Mouse (Mus musculus) erythroblast, adult 5-6 weeks (primary cell): ENCODE results near the gene Speer4e. TPM values are rescaled to one million over a fixed set of nuclear protein-coding genes. Genes with fewer than 3 reads are reported as not detected.
"Not testable (repeated sequence)": the region's sequence is repeated elsewhere in the genome, so short reads cannot be mapped to it uniquely, and the experiment has no call there.

Experiments used
- ATAC-seq: replicated peaks from 2 replicates; pipeline ENCODE4 v1.8.0; 2016; ENCODE audit warnings: moderate number of reproducible peaks, mild to moderate bottlenecking, moderate TSS enrichment, inconsistent platforms; ENCODE audit not compliant: poor library complexity, low FRiP score, severe bottlenecking
- total RNA-seq, 2 experiments: library from RNA; stranded (forward) in 1 of 2; stranded (reverse) in 1 of 2; fragments of 150-400 nt in 1 of 2; fragments of 200-764, 138-1000 nt in 1 of 2; gene quantifications; 2 replicates each; pipeline versions ENCODE4 v1.2.3 to v1.2.4; 2015 to 2017; ENCODE audit warnings: low replicate concordance in 2 of 2

The Speer4e gene
- not detected in 2 replicates for total RNA-seq (2015; ENCODE audit: low replicate concordance)
- not detected in 2 replicates for total RNA-seq (2017; ENCODE audit: low replicate concordance)

DNA sequence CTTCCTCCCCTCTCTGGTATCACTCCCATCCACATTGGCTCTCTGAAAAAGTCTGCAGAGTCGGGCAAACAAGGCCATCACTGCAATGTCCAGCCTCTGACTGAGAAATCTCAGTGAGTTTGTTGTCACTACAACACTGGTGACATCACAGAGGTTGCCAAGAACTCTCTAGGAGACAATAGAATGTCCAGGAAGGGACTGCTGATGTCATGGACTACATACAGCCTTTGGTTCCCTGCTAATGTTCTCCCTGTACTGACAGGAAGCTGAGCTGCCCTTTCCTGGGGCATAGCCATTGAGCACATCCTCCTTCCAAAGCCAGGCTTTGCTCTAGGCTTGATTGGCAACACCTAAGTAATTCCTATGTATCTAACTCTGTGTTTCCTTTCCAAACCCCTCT is at the start of gene Speer4e:
Gene Speer4e, minus strand, starts transcription at position 101 of the 400 bp plus-strand sequence.
- not testable (repeated sequence) for ATAC-seq

DNA sequence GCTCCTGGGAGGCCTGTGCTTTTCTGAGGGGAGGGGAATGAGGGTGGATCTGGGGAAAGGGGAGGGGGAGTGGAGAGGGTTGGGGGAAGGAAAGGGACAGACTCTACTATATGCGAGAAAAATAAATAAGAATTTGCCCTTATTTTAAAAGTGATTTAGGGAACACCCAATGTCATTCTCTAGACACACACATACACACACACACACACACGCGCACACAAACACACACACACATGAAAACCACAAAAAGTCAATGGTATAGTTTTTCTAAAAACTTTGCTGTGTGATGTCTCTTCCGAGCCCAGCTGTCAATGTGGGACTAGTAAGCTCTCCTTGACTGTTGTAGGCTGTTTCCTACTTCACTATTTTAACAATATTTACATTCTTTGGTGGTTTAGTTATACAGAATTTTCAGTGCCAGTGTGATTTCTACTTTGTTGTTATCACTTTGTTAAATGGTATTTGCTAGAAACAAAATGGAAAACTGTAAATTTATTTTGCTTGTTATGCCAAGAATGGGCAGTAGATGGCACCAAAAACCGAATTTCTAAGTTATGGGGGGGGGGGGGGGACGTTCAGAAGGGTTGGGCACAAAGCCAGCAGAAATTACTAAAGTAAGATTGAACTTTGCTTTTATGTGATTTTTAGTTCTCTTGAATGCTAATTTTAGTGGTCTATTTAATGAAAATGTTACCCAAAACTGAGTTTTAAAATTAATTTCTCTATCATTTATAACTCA is 48.6 kb upstream of the Speer4e start:
- ATAC-seq = not testable (repeated sequence)

DNA sequence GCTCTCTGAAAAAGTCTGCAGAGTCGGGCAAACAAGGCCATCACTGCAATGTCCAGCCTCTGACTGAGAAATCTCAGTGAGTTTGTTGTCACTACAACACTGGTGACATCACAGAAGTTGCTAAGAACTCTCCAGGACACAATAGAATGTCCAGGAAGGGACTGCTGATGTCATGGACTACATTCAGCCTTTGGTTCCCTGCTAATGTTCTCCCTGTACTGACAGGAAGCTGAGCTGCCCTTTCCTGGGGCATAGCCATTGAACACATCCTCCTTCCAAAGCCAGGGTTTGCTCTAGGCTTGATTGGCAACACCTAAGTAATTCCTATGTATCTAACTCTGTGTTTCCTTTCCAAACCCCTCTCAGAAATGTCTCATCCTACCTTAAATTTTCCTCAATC is 40.6 kb upstream of the Speer4e start, which contains the start of gene Gm10354:
Gene Gm10354, minus strand, starts transcription at position 101 of the 400 bp plus-strand sequence.
- ATAC-seq = not testable (repeated sequence)

DNA sequence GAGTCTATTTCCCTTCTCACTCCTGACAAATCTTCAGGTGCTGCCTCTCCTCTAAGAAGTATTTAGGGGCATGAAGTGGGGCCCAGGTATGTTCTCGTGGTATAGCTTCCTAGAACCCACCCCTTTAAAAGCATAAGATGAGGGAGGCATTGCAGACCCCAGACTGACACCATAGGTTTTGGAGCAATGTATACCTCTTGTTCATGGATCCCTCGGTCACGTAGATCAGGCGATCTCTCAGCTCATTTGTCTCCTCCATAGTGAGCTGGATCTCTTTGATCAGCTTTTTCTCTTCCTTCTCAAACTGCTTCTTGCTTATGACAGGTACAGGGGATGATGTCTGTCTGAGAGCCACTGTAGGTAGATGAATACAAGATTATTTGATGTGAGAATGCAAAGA is 39.1 kb upstream of the Speer4e start:
- not testable (repeated sequence) for ATAC-seq

DNA sequence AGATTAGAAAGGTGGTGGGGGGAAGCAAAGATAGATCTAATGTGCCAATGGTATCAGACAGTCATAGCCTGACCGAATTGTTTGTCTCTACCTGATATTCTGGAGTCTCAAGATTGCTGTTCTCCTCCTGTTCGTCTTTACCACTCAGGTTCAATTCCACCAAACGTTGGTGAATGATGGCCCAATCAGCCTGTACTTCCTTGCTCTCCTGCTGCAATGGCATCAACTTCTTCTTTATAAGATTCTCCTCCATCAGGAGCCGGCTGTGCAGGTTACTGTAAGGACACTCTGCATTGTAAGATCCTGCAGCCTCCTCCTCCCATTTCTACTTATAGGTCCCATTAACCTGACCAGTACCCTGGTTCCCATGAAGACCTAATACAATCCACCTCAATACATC is 37.1 kb upstream of the Speer4e start:
- ATAC-seq = not testable (repeated sequence)

DNA sequence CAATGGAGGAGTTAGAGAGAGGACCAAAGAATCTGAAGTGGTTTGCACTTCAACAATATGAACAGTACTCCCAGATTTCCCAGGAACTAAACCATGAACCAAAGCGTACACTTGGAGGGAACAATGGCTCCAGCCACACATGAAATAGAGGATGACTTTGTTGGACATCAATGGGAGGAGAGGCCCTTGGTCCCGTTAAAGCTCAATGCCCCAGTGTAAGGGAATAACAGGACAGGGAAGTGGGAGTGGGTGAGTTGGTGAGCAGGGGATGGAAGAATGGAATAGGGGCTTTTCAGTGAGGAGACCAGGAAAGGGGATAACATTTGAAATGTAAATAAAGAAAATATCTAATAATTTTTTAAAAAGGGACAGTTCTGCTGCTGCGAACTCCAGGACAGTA is 34.6 kb upstream of the Speer4e start:
- ATAC-seq = not testable (repeated sequence)

DNA sequence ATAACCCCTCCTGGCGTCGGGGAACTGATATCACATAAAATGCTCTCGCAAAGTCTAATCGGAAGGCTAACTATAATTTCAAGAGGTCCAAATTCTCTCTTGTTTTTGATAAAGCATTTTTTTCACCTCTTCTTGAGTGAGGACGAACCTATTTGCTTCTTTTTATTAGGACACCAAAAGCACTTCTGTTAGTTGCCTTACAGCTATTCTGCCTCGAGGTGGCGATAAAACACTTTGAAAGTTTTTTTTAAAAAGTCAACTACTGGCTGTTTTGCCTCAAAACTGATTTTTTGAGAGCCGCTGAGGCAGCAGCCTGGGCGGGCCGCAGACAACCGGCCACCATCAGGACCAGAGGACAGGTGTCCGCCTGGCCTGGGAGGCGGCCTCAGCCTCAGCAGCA is 25.6 kb upstream of the Speer4e start:
- not testable (repeated sequence) for ATAC-seq

DNA sequence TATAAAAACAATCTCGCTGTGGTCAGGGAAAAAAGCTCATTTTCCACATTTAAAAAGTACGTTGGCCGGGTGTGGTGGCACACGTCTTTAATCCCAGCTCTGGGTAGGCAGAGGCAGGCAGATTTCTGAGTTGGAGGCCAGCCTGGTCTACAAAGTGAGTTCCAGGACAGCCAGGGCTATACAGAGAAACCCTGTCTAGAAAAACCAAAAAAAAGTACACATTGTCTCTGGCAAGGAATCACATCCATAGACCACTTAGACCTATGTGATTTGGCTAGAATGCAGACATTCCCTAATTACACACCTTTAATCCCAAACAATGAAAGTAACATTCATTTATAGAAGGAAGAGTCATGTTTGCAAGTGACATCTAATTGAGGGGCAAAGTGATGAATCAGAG is 23.3 kb upstream of the Speer4e start:
- not testable (repeated sequence) for ATAC-seq

DNA sequence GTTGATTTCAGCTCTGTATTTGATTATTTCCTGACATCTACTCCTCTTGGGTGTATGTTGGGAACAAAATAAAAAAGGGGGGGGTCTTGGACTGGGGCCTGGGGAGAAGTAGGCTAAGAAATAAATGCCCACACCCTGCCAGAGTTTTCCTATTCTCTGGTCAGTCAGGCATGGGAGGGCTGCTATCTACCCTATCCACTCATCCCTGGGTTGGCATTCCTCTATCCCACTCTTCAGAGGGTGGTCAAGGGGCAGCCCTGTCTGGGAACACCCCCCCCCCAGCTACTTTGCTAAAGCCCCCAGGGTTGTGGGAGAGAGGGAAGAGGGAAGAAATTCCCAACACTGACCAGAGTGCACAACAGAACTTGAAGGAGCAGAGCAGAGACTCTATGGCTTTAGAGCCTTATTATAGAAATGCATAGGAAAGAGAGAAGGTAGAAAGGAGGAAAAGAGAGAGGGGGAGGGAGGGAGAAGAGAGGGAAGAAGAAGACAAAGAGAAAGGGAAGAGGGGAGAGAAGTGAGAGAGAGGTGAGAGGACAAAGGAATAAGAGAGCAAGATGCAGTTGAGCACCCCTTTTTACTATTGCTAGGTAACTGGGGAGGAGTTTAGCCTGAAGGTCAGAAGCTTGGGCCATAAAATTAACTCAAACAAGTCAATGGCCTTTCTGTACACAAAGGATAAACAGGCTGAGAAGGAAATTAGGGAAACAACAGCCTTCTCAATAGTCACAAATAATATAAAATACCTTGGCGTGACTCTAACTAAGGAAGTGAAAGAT is 17.9 kb upstream of the Speer4e start:
- ATAC-seq = not testable (repeated sequence)

DNA sequence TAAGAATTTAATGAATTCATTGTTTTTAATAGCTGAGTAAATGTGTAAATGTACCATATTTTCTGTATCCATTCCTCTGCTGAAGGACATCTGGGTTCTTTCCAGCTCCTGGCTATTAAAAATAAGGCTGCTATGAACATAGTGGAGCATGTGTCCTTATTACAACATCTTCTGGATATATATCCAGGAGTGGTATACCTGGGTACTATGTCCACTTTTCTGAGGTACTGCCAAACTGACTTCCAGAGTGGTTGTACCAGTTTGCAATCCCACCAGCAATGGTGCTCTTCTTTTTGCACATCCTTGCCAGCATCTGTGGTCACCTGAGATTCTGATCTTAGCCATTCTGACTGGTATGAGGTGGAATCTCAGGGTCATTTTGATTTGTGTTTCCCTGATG is 15.4 kb upstream of the Speer4e start:
- ATAC-seq = not testable (repeated sequence)

DNA sequence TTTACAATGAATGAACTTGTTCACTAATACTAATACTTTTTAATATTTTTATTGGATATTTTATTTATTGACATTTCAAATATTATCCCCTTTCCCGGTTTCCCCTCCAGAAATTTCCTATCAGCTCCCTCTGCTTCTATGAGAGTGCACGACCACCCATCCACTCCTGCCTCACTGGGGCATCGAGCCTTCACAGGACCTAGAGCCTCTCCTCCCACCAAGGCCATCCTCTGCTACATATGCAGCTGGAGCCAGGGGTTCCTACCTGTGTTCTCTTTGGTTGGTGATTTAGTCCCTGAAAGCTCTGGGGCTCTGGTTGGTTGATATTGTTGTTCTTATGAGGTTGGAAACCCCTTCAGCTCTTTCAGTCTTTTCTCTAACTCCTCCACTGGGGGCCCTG is 14.5 kb upstream of the Speer4e start:
- not testable (repeated sequence) for ATAC-seq

DNA sequence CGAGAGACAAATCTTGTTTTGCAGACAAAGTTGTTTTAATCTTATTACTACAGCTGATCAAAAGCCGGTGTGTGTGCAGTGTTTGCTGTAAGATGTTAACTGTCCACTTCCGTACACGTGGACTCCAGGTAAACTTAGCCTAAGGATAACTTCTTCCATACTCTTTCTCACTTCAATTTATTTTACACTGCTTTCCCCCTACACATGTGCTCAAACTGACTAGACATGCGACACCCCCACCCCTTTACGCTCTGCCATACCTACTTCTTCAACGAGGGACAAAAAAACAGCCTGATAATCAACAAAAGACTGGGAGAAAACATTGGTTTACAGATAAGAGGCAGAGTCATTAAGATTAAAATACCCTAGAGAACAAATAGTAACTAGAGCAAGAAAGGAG is 13.6 kb upstream of the Speer4e start:
- not testable (repeated sequence) for ATAC-seq

DNA sequence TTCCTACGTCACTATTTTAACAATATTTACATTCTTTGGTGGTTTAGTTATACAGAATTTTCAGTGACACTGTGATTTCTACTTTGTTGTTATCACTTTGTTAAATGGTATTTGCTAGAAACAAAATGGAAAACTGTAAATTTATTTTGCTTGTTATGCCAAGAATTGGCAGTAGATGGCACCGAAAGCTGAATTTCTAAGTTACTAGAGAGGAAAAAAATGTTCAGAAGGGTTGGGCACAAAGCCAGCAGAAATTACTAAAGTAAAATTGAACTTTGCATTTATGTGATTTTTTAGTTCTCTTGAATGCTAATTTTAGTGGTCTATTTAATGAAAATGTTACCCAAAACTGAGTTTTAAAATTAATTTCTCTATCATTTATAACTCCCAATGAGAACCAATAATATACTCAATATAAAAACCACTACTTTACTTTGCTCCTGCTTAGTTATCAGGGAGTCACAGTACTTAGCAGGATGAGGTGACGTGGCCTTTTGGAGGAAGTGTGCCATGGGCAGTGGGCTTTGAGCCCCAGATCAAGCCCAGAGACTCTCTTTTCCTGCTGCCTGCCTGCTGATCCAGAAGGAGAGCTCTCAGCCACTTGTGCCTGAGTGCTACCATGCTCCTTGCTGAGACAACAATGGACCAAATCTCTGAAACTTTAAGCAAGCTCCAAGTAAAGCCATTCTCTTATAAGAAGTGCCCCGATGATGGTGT is 9.4 kb upstream of the Speer4e start:
- ATAC-seq = not testable (repeated sequence)

DNA sequence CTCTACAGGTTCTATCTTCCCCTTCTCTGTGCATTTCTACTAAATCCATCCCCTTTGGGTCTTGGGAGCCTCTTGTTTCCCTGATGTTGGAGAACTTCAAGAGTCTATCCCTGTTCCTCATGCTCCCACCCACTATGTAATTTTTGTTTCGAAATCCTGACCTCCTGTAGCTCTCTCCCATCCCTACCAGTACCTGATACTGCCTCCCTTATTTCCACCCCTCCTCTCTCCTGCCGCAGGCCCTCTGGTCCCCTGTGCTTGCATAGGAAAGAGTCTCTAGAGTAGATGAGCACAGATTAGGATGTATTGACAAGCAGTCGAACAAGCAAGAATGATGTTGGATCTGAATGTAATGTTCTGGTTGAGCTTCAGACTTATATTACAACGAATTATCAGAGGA is 7.3 kb upstream of the Speer4e start:
- ATAC-seq = not testable (repeated sequence)

DNA sequence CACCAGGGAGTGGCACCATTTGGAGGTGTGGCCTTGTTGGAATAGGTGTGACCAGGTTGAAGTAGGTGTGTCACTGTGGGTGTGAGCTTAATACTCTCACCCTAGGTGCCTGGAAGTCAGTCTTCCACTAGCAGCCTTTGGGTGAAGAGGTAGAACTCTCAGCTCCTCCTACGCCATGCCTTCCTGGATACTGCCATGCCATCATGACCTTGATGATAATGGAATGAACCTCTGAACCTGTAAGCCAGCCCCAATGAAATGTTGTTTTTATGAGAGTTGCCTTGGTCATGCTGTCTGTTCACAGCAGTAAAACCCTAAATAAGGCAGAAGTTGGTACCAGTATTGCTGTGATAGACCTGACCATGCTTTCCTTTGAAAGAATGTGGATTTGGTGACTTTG is 2.8 kb upstream of the Speer4e start:
- not testable (repeated sequence) for ATAC-seq

DNA sequence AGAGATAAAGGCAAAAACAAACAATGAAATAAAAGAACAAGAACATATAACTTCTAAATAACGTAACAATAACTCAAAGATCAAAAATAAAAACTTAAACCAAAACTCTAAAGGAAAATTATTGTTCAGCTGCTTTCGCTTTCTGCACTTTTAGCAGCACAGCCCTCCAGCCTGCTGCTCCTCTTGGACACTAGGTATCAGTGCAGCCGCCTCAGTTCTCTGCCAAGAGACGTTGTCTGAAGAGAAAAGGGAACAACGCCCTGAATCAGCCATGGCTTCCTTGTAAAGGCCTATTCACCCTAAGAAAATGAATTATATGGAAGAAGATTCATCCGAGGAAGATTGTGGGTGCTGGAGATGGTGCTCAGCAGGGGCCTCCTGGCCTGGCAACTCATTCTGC is 4.5 kb downstream of the Speer4e start:
- ATAC-seq = not testable (repeated sequence)

DNA sequence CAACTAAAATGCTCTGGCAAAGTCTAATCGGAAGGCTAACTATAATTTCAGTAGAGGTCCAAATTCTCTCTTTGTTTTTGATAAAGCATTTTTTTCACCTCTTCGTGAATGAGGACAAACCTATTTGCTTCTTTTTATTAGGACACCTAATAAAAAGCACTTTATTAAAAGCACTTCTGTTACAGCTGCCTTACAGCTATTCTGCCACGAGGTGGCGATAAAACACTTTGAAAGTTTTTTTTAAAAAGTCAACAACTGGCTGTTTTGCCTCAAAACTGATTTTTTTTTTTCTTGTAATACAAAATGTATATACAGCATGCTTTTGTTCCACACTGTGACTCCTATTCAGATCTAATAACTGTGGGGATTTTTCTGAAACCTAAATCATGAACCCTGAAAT is 11.2 kb downstream of the Speer4e start:
- ATAC-seq = not testable (repeated sequence)

DNA sequence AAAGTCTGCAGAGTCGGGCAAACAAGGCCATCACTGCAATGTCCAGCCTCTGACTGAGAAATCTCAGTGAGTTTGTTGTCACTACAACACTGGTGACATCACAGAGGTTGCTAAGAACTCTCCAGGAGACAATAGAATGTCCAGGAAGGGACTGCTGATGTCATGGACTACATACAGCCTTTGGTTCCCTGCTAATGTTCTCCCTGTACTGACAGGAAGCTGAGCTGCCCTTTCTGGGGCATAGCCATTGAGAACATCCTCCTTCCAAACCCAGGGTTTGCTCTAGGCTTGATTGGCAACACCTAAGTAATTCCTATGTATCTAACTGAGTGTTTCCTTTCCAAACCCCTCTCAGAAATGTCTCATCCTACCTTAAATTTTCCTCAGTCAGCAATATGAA is 23.4 kb downstream of the Speer4e start, which contains the start of gene Gm9758:
Gene Gm9758, minus strand, starts transcription at position 101 of the 400 bp plus-strand sequence.
- not testable (repeated sequence) for ATAC-seq

DNA sequence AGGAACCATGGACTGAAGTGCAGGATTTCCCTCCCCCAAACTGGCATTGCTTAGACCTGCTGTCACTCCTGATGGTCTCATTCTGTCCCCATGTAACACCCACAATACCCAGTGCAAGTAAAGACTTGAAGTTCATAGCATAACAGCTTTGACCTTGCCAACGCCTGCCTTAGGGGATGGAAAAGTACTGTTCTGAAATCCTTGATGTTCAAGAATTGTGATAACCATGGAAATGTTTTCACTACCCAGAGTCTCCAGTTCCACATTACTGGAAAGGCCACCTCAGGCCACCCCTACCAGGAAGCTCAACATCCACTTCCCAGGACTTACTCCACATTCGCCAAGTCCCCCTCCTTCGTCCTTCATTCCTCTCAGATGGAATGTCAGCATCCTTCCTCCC is 23.9 kb downstream of the Speer4e start:
- ATAC-seq = not testable (repeated sequence)

DNA sequence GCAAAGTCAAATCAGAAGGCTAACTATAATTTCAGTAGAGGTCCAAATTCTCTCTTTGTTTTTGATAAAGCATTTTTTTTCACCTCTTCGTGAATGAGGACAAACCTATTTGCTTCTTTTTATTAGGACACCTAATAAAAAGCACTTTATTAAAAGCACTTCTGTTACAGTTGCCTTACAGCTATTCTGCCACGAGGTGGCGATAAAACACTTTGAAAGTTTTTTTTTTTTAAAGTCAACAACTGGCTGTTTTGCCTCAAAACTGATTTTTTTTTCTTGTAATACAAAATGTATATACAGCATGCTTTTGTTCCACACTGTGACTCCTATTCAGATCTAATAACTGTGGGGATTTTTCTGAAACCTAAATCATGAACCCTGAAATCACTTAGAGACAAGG is 34.7 kb downstream of the Speer4e start:
- not testable (repeated sequence) for ATAC-seq
